ENCODE assay signal across 31 mouse cellular contexts in genomic region chr15:27327744-27328143, GRCm38 (mm10).
"Had no signal": no experiment of that assay in that cellular context is flagged by ENCODE, and none has a peak within 500 bp of the region (broad histone marks: within the 10 kb centered on the region; RNA-seq: fewer than 3 reads in every experiment).

No protein-coding gene starts in this region.

- H3K4me3 ChIP-seq: heart, embryonic 12.5 days; heart, embryonic 13.5 days; heart, embryonic 15.5 days; hindbrain, embryonic 10.5 days; hindbrain, embryonic 12.5 days; hindbrain, embryonic 13.5 days; hindbrain, embryonic 15.5 days; kidney, embryonic 15.5 days; layer of hippocampus, adult 2 months; left cerebral cortex, adult 2 months had no signal

- H3K9ac ChIP-seq: heart, embryonic 12.5 days; heart, embryonic 13.5 days; heart, embryonic 15.5 days; hindbrain, embryonic 12.5 days; hindbrain, embryonic 13.5 days; hindbrain, embryonic 14.5 days; hindbrain, embryonic 15.5 days; kidney, embryonic 15.5 days had no signal

- H3K27me3 ChIP-seq: heart, embryonic 13.5 days; heart, embryonic 15.5 days; hindbrain, embryonic 12.5 days; hindbrain, embryonic 13.5 days; hindbrain, embryonic 15.5 days; kidney, embryonic 15.5 days had no signal

- H3K27ac ChIP-seq: heart, embryonic 13.5 days; heart, embryonic 15.5 days; hindbrain, embryonic 10.5 days; hindbrain, embryonic 12.5 days; hindbrain, embryonic 13.5 days; hindbrain, embryonic 14.5 days; hindbrain, embryonic 15.5 days; hindbrain, postnatal 0 days; kidney, embryonic 15.5 days; kidney, postnatal 0 days; layer of hippocampus, adult 2 months; left cerebral cortex, adult 2 months had no signal

- H3K4me1 ChIP-seq: heart, embryonic 15.5 days; hindbrain, embryonic 10.5 days; kidney, embryonic 15.5 days had no signal

- H3K4me2 ChIP-seq: heart, embryonic 12.5 days; heart, embryonic 13.5 days; heart, embryonic 15.5 days; hindbrain, embryonic 12.5 days; hindbrain, embryonic 13.5 days; hindbrain, embryonic 14.5 days; hindbrain, embryonic 15.5 days; kidney, embryonic 15.5 days had no signal

- H3K36me3 ChIP-seq: heart, embryonic 12.5 days; heart, embryonic 13.5 days; heart, embryonic 15.5 days; hindbrain, embryonic 10.5 days; hindbrain, embryonic 12.5 days; hindbrain, embryonic 13.5 days; hindbrain, embryonic 15.5 days; kidney, embryonic 15.5 days had no signal

- ATAC-seq: inflammation-experienced regulatory T-cells, adult 6 months; intestine, embryonic 16.5 days; intestine, postnatal 0 days had no signal

- H3K9me3 ChIP-seq: heart, embryonic 12.5 days; heart, embryonic 13.5 days; heart, embryonic 15.5 days; hindbrain, embryonic 10.5 days; hindbrain, embryonic 12.5 days; hindbrain, embryonic 13.5 days; hindbrain, embryonic 15.5 days; kidney, embryonic 15.5 days had no signal

- DNase-seq: heart, postnatal 10 days; heart, postnatal 14 days; heart, postnatal 36 days; heart, postnatal 4 days; kidney, adult 11 months; kidney, adult 18-20 months; kidney, adult 2 months; kidney, adult 8-10 months; kidney, adult 9 months; kidney, postnatal 10 days; kidney, postnatal 14 days; kidney, postnatal 25 days; kidney, postnatal 36 days; kidney, postnatal 4 days; layer of hippocampus, postnatal 36 days had no signal
